Comparison of ENCODE assay signal across 8 mouse cellular contexts in the genomic region with DNA sequence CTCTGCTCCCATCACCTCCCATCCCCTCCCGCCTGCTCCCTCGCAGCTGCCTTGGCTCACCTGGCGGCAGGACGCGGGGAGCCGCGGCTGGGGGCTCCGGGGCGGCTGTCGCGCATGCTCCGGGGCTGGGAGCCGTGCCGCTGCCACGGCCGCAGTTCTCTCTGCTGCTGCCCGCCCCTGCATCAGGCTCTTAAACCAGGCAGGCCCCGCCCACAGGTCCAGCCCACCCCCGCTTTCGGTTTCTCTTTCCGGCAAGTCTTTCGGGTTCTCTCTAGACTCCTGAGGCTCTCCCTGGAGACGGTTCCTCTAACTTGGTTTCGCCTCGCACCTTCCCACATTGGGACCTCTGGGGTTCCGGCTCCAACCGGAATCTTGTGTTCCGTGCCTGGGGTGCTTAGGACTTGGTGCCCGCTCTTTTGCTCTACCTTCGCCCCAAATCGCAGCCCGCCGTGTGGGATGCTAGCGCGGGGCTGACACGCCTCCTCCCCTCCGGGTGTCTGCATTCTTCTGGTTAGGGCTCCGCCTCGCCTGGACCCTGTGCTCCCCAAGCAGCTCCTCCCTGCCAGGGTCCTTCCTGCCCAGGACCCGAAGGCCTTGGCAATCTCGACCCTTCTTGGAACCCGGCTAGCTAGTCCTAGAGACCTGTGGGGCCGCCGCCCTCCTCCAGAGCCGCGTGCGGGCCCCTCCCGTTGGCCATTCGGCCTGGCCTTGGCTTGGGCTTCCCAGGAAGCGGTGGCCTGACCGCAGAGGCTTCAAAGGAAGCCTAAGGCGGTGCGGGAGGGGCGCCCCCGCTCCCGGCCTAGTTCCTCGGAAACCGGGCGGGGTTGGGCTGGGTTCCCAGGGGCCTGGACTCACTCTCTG. TPM values are rescaled to one million over a fixed set of nuclear protein-coding genes. Genes with fewer than 3 reads are reported as not detected.
DNase-seq lines count a peak whose midpoint lies in the region; ATAC-seq and TF ChIP-seq lines count a peak whose summit lies in the region.

A gene (minus strand): TSS at position 166 of the 861 bp plus-strand sequence.

- H3K36me3 ChIP-seq in hindbrain, embryonic 15.5 days: no peaks in the 10 kb centered on the region

- peaks cover 28% of the 10 kb centered on the region for H3K4me1 ChIP-seq in hindbrain, embryonic 15.5 days (replicated peaks)

- no peaks in the 10 kb centered on the region for H3K9me3 ChIP-seq in hindbrain, embryonic 15.5 days

- H3K27me3 ChIP-seq in hindbrain, embryonic 15.5 days: no peaks in the 10 kb centered on the region

- DNase-seq in WW6 (ENCODE audit: low read depth, low spot score): peak; percentile 75
- peak; percentile 65 to 66 for DNase-seq in cerebellum, postnatal 36 days
- DNase-seq in frontal cortex, postnatal 36 days (ENCODE audit: low spot score in 2 of 2): peak; percentile 71 to 78
- DNase-seq in left cerebral cortex, adult 2 months (ENCODE audit: extremely low spot score in 1 of 2, low spot score in 2 of 2): peak; percentile 77 to 78
- peak; percentile 71 to 77 for DNase-seq in right cerebral cortex, adult 2 months (ENCODE audit: low spot score in 2 of 2)
- peak; percentile 91 for DNase-seq in urinary bladder, postnatal 14 days (ENCODE audit: low spot score)

- peak within 1 kb of the TSS; percentile 51 for H3K9ac ChIP-seq in hindbrain, embryonic 15.5 days

- under 1% methylated on average over 59 of the region's 59 CpGs for WGBS in hindbrain, embryonic 15.5 days

- H3K4me2 ChIP-seq in hindbrain, embryonic 15.5 days: peak within 1 kb of the TSS; percentile 90

- peak; percentile 88 for ATAC-seq in hindbrain, embryonic 15.5 days (ENCODE audit: low FRiP score, low read depth)
- ATAC-seq in megakaryocyte, adult 5-6 weeks (ENCODE audit: poor library complexity, severe bottlenecking): peak; percentile 60

- H3K27ac ChIP-seq in hindbrain, embryonic 15.5 days (replicated peaks): peak within 1 kb of the TSS; percentile 95
- H3K27ac ChIP-seq in left cerebral cortex, adult 2 months: peak within 1 kb of the TSS; percentile 97

- peak within 1 kb of the TSS; percentile 70 for H3K4me3 ChIP-seq in hindbrain, embryonic 15.5 days
- peak within 1 kb of the TSS; percentile 77 for H3K4me3 ChIP-seq in left cerebral cortex, adult 2 months

- intact Hi-C loops in left cerebral cortex, adult 2 months (cut with DNase I): loop anchor here (1.0 to 5.0 kb wide), 5 partner anchors 49 to 218 kb away; a partner anchor contains a TSS

- TF ChIP-seq CTCF in left cerebral cortex, adult 2 months (IDR thresholded peaks at IDR 0.05): peak; percentile 21; the same call in 1 of the 2 replicates

RNA-seq across cellular contexts. Expression of the gene that starts here (rescaled TPM):
- 5.0 and 5.4 TPM in 2 replicates for polyA plus RNA-seq in hindbrain, embryonic 15.5 days (2015; fragmentation: Nextera tagmentation; extraction: Ambion mirVana)
- total RNA-seq in left cerebral cortex, adult 2 months (2021): 1 to 10 TPM in 1 of 2 experiments, under 1 TPM in 1; 0.82 to 1.2 TPM
- 0.54 and 0.59 TPM in 2 replicates for total RNA-seq in megakaryocyte, adult 5-6 weeks (2015)
- 0.73 and 1.7 TPM in 2 replicates for total RNA-seq in megakaryocyte, adult 5-6 weeks (2017)

Comparison
In these comparisons a context has a peak if more than half of its experiments do, and no peak if none do; other contexts are left out.
1. Peak in every context shown above with its lines: DNase-seq, ATAC-seq, H3K4me3 ChIP-seq and H3K27ac ChIP-seq.